Mouse (Mus musculus) CH12.LX (cell line): ENCODE results near the gene Rgp1. TPM values are rescaled to one million over a fixed set of nuclear protein-coding genes. Genes with fewer than 3 reads are reported as not detected.

Experiments
- DNase-seq: peaks from one replicate; pipeline ENCODE4 v3.0.0-alpha.2; 2013; ENCODE audit errors: extremely low read depth
- H3K27ac ChIP-seq: 2 replicates; pipeline ENCODE4 v1.5.1; 2012; ENCODE audit warnings: low read depth, mild to moderate bottlenecking, control low read depth, moderate library complexity; ENCODE audit not compliant: insufficient read depth
- H3K27me3 ChIP-seq: replicated peaks from 2 replicates; pipeline ENCODE3; 2012; ENCODE audit warnings: inconsistent platforms
- H3K36me3 ChIP-seq, 2 experiments: replicated peaks in 1 of 2; 2 replicates each; pipeline versions ENCODE3 to v1.6.1; 2012; ENCODE audit warnings: inconsistent platforms in 1 of 2, low read length in 1 of 2, mild to moderate bottlenecking in 1 of 2, mixed read lengths in 1 of 2, moderate library complexity in 1 of 2; ENCODE audit not compliant: control insufficient read depth in 1 of 2, insufficient read depth in 1 of 2
- H3K4me1 ChIP-seq, 2 experiments: 2 replicates each; pipeline ENCODE4 v1.6.1; 2012; ENCODE audit warnings: inconsistent platforms in 1 of 2, moderate library complexity in 1 of 2; ENCODE audit not compliant: insufficient read depth in 2 of 2, control insufficient read depth in 1 of 2
- H3K4me2 ChIP-seq: 2 replicates; pipeline ENCODE4 v1.6.1; 2012; ENCODE audit warnings: low read depth, mild to moderate bottlenecking, control low read depth; ENCODE audit not compliant: poor library complexity, insufficient read depth, severe bottlenecking
- H3K4me3 ChIP-seq, 3 experiments: fragments of 150-350 bp in 1 of 3; sonication (generic) in 1 of 3; replicated peaks in 1 of 3; 2 replicates each; pipeline versions ENCODE3 to v1.5.1; 2011 to 2012; ENCODE audit warnings: low read depth in 2 of 3, low read length in 2 of 3, mild to moderate bottlenecking in 2 of 3, moderate library complexity in 2 of 3, control low read depth in 1 of 3, improper control_type of control experiment in 1 of 3, inconsistent platforms in 1 of 3, mixed read lengths in 1 of 3; ENCODE audit not compliant: poor library complexity in 1 of 3
- H3K79me2 ChIP-seq: replicated peaks from 2 replicates; pipeline ENCODE4 v1.6.1; 2012; ENCODE audit warnings: mild to moderate bottlenecking, moderate library complexity; ENCODE audit not compliant: control insufficient read depth, poor library complexity, insufficient read depth, severe bottlenecking; ENCODE audit errors: extremely low read depth
- H3K9ac ChIP-seq: 2 replicates; pipeline ENCODE4 v1.6.1; 2012; ENCODE audit warnings: low read depth, mild to moderate bottlenecking, control low read depth, moderate library complexity; ENCODE audit not compliant: insufficient read depth
- H3K9me3 ChIP-seq: replicated peaks from 2 replicates; pipeline ENCODE3; 2012; ENCODE audit warnings: low read length, inconsistent platforms, mixed read lengths
- E2F4 ChIP-seq: IDR thresholded peaks from 2 replicates; pipeline ENCODE4 v1.6.1; 2011; ENCODE audit warnings: low read depth, low read length, improper control_type of control experiment; ENCODE audit not compliant: insufficient replicate concordance
- ELF1 ChIP-seq: IDR thresholded peaks from 2 replicates; pipeline ENCODE4 v1.6.1; 2014; ENCODE audit warnings: low read depth, mild to moderate bottlenecking, inconsistent platforms, low read length, improper control_type of control experiment
- EP300 ChIP-seq: IDR thresholded peaks from 2 replicates; pipeline ENCODE4 v1.6.1; 2011; ENCODE audit warnings: low read length, improper control_type of control experiment
- GABPA ChIP-seq: IDR thresholded peaks from 2 replicates; pipeline ENCODE4 v1.6.1; 2012; ENCODE audit warnings: low read depth, low read length, improper control_type of control experiment, inconsistent platforms; ENCODE audit not compliant: insufficient replicate concordance
- HCFC1 ChIP-seq: IDR thresholded peaks from 2 replicates; pipeline ENCODE4 v1.6.1; 2012; ENCODE audit warnings: low read depth, mild to moderate bottlenecking, inconsistent platforms, low read length, improper control_type of control experiment
- MAZ ChIP-seq: IDR thresholded peaks from 2 replicates; pipeline ENCODE4 v1.6.1; 2012; ENCODE audit warnings: low read depth, mild to moderate bottlenecking, inconsistent platforms, low read length, improper control_type of control experiment, moderate library complexity
- POLR2AphosphoS2 ChIP-seq: IDR thresholded peaks from 2 replicates; pipeline ENCODE4 v1.6.1; 2011; ENCODE audit warnings: low read depth, low read length, improper control_type of control experiment
- SIN3A ChIP-seq: IDR thresholded peaks from 2 replicates; pipeline ENCODE4 v1.6.1; 2012; ENCODE audit warnings: low read length, improper control_type of control experiment, inconsistent platforms
- SMC3 ChIP-seq: IDR thresholded peaks from 2 replicates; pipeline ENCODE4 v1.6.1; 2011; ENCODE audit warnings: low read depth, low read length, improper control_type of control experiment
- ZNF384 ChIP-seq: IDR thresholded peaks from 2 replicates; pipeline ENCODE4 v1.6.1; 2012; ENCODE audit warnings: low read depth, low read length, improper control_type of control experiment, inconsistent platforms
- dilution Hi-C: fragments of 300-500 bp; cut with MboI; formaldehyde crosslinking; loops from 2 replicates; pipeline ENCODE4 v1.14.3; 2020; ENCODE audit warnings: low sequenced_read_pairs; ENCODE audit not compliant: extremely low pct_unique_long_range_greater_than_20kb, extremely low pct_ligation_motif_present
- in situ Hi-C: fragments of 300-500 bp; cut with MboI; formaldehyde crosslinking; loops from 3 replicates; pipeline ENCODE4 v1.14.3; 2019; ENCODE audit warnings: low sequenced_read_pairs, low pct_ligation_motif_present, low pct_unique_long_range_greater_than_20kb, mixed read lengths
- polyA plus RNA-seq: library from polyadenylated mRNA; unstranded; fragments of >175 nt; gene quantifications from 2 replicates; pipeline ENCODE4 v1.2.1, GENCODE M21; 2012; ENCODE audit warnings: low read depth; ENCODE audit not compliant: insufficient read length
- total RNA-seq, 2 experiments: library from RNA; depleted of rRNA; stranded (reverse); fragments of 300-350 nt in 1 of 2; fragments of >200 nt in 1 of 2; gene quantifications; 2 replicates each; pipeline ENCODE4 v1.2.3; 2012 to 2014

Gene Rgp1
- total and polyA plus RNA-seq, 3 experiments, result 10.1 to 37.0 (median 16.6) TPM

GRCm38 (mm10) chr4:43580721-43581120, 2.2 kb downstream of the Rgp1 start:
- Histone ChIP-seq H3K9ac (no peak overlapping the region), H3K9me3 (no peaks in the 10 kb centered on the region), H3K79me2 (peaks cover 7% of the 10 kb centered on the region), H3K4me2 (no peak overlapping the region), H3K27me3 (no peaks in the 10 kb centered on the region), H3K36me3 (peaks cover 43 to 62% of the 10 kb centered on the region in 2 experiments), H3K27ac (no peak overlapping the region), H3K4me3 (no peak overlapping the region), H3K4me1 (peaks cover 14 to 43% of the 10 kb centered on the region in 2 experiments)
- DNase-seq, result no peak
- TF ChIP-seq SIN3A, result no peak
- TF ChIP-seq POLR2AphosphoS2, result no peak
- TF ChIP-seq ELF1, result no peak
- in situ Hi-C loops (no loop called here), dilution Hi-C loops (no loop called here)

GRCm38 (mm10) chr4:43581381-43581780, 2.9 kb downstream of the Rgp1 start:
- in situ Hi-C loops, result no loop called here
- no peak overlapping the region for H3K4me3 ChIP-seq
- H3K9ac ChIP-seq, result no peak overlapping the region
- H3K27ac ChIP-seq, result no peak overlapping the region
- peaks cover 13 to 39% of the 10 kb centered on the region in 2 experiments for H3K4me1 ChIP-seq
- dilution Hi-C loops, result no loop called here
- H3K79me2 ChIP-seq, result peaks cover 7% of the 10 kb centered on the region
- H3K9me3 ChIP-seq, result no peaks in the 10 kb centered on the region
- TF ChIP-seq E2F4 (no peak), EP300 (no peak), ELF1 (no peak), SMC3 (no peak), GABPA (no peak), MAZ (no peak), ZNF384 (no peak)
- DNase-seq, result no peak
- peaks cover 44 to 68% of the 10 kb centered on the region in 2 experiments for H3K36me3 ChIP-seq
- H3K4me2 ChIP-seq, result no peak overlapping the region
- no peaks in the 10 kb centered on the region for H3K27me3 ChIP-seq

- DNase-seq, result no peak
- dilution Hi-C loops, result no loop called here
- Histone ChIP-seq H3K4me1 (peaks cover 4 to 30% of the 10 kb centered on the region in 2 experiments), H3K9me3 (no peaks in the 10 kb centered on the region), H3K9ac (no peak overlapping the region), H3K27me3 (no peaks in the 10 kb centered on the region), H3K36me3 (peaks cover 44 to 72% of the 10 kb centered on the region in 2 experiments), H3K27ac (no peak overlapping the region), H3K4me2 (no peak overlapping the region), H3K4me3 (no peak overlapping the region), H3K79me2 (peaks cover 3% of the 10 kb centered on the region)
- TF ChIP-seq HCFC1, result no peak
- in situ Hi-C loops, result no loop called here
These were observed 3.7 kb downstream of the Rgp1 start for GRCm38 (mm10) chr4:43582241-43582640.
